Mouse (Mus musculus) stomach, postnatal 0 days (tissue): ENCODE data around the gene Cabp4. TPM values are rescaled to one million over a fixed set of nuclear protein-coding genes. Genes with fewer than 3 reads are reported as not detected.
A peak's percentile ranks its signal among the peaks of the same experiment; 100 is the strongest.

Experiments used
- ATAC-seq: fragments of 200-750 bp; cut with Nextera tagmentation; 2 replicates; pipeline ENCODE4 v1.8.0; 2017; ENCODE audit not compliant: low FRiP score, low TSS enrichment
- DNase-seq: peaks from one replicate; pipeline ENCODE4 v3.0.0-alpha.2; 2016; ENCODE audit warnings: low spot score
- H3K27ac ChIP-seq: fragments of 300-500 bp; sonication (generic); replicated peaks from 2 replicates; pipeline ENCODE4 v1.5.1; 2014; ENCODE audit warnings: mild to moderate bottlenecking, control low read depth
- H3K27me3 ChIP-seq: fragments of 300-500 bp; sonication (generic); 2 replicates; pipeline ENCODE4 v1.6.1; 2014; ENCODE audit warnings: low read length; ENCODE audit not compliant: control insufficient read depth, insufficient read depth
- H3K36me3 ChIP-seq: fragments of 300-500 bp; sonication (generic); 2 replicates; pipeline ENCODE4 v1.6.1; 2014; ENCODE audit warnings: low read length, mixed read lengths; ENCODE audit not compliant: control insufficient read depth, insufficient read depth
- H3K4me1 ChIP-seq: fragments of 300-500 bp; sonication (generic); replicated peaks from 2 replicates; pipeline ENCODE4 v1.6.1; 2014; ENCODE audit warnings: antibody characterized with exemption; ENCODE audit not compliant: control insufficient read depth, insufficient read depth
- H3K4me2 ChIP-seq: fragments of 300-500 bp; sonication (generic); replicated peaks from 2 replicates; pipeline ENCODE4 v1.6.1; 2014; ENCODE audit warnings: low read depth, mild to moderate bottlenecking, control low read depth, moderate library complexity
- H3K4me3 ChIP-seq: fragments of 300-500 bp; sonication (generic); 2 replicates; pipeline ENCODE4 v1.5.1; 2014; ENCODE audit warnings: low read depth, low read length, control low read depth
- H3K9ac ChIP-seq: fragments of 300-500 bp; sonication (generic); 2 replicates; pipeline ENCODE4 v1.6.1; 2014; ENCODE audit warnings: mild to moderate bottlenecking, low read length, control low read depth, mixed read lengths
- H3K9me3 ChIP-seq: fragments of 300-500 bp; sonication (generic); 2 replicates; pipeline ENCODE4 v1.6.1; 2016; ENCODE audit warnings: low read length; ENCODE audit not compliant: control insufficient read depth
- CTCF ChIP-seq: IDR thresholded peaks from 2 replicates; pipeline ENCODE4 v1.5.1; 2016; ENCODE audit warnings: antibody characterized with exemption, low read depth, mild to moderate bottlenecking, moderate library complexity
- EP300 ChIP-seq: optimal IDR thresholded peaks from 2 replicates; pipeline ENCODE3; 2016; ENCODE audit warnings: antibody characterized with exemption
- WGBS: fragments of 180-500 bp; shearing (Covaris S2); extraction: QIAGEN DNeasy Blood & Tissue Kit; methylation state at CpG from one replicate; pipeline ENCODE4 v1.1.7; 2014; 5-methylcytosine and 5-hydroxymethylcytosine counted together
- polyA plus RNA-seq: library from polyadenylated mRNA; unstranded; fragments of >200 nt; fragmentation: Nextera tagmentation; extraction: Ambion mirVana; gene quantifications from 2 replicates; pipeline ENCODE4 v1.2.1, GENCODE M21; 2015

The Cabp4 gene
- polyA plus RNA-seq, 1 experiment from 2014 or later, result not detected

DNA sequence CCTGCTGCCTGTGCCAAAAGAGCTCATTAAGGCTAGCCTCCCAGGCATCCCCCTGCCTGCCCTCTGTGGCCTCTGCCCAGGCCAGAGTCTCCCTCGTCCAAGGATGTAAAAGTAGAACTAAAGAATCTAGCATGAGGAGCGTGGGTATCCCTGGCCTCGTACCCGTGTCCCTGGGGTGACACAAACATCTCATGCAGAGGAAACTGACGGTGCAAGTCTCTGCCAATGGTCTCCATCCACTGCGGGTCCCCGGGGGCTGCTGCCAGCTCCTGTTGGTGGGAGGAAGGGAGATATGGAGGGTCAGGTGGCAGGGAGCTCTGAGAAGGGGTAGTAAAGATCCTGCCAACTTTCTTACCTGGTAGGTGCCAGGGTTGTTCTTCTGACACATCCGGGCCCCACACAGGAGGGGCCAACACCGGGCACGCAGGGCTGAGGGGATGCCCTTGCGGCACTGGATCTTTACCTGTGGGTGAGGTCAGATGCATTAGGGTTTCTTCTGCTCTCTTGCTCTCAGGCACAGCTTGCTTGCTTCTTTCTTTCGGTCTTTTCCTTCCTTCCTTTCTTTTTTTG lies 45.3 kb upstream of the Cabp4 start:
- H3K4me2 ChIP-seq, result no peak overlapping the region
- H3K27ac ChIP-seq, result no peak overlapping the region
- DNase-seq, result no peak
- WGBS, result 85% methylated on average over 12 of the region's 12 CpGs
- no peak overlapping the region for H3K9ac ChIP-seq
- TF ChIP-seq EP300 (no peak), CTCF (no peak)
- no peaks in the 10 kb centered on the region for H3K9me3 ChIP-seq
- H3K4me1 ChIP-seq, result peaks cover 3% of the 10 kb centered on the region
- H3K27me3 ChIP-seq, result no peaks in the 10 kb centered on the region
- no peak overlapping the region for H3K4me3 ChIP-seq
- ATAC-seq, result no peak
- H3K36me3 ChIP-seq, result peaks cover 3% of the 10 kb centered on the region; the same call in 1 of the 2 replicates

DNA sequence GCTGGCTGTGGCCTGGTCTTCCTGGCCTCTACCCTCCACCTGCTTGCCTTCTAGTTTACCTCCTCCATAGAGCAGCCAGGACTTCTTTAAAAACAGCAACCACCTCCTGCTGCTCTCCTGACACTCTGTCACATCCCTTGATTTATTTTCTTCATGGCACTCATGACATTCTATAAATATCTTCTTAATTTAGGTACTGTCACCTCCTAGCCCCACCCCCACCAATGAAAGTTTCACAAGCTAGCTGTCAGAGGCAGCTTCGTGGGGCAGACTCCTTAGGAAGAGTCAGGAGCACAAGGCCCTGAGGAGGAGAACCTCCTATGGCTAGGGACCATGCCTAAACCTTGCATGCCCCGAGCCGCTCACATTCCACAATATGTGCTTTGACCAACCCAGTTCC lies 43.5 kb upstream of the Cabp4 start:
- no peak for TF ChIP-seq CTCF
- no peak for TF ChIP-seq EP300
- Histone ChIP-seq H3K4me1 (no peaks in the 10 kb centered on the region), H3K36me3 (no peaks in the 10 kb centered on the region), H3K27me3 (no peaks in the 10 kb centered on the region), H3K4me3 (no peak overlapping the region), H3K9ac (no peak overlapping the region), H3K4me2 (no peak overlapping the region), H3K9me3 (no peaks in the 10 kb centered on the region), H3K27ac (no peak overlapping the region)
- DNase-seq (no peak), ATAC-seq (no peak)
- WGBS, result 74% methylated on average over 3 of the region's 3 CpGs

DNA sequence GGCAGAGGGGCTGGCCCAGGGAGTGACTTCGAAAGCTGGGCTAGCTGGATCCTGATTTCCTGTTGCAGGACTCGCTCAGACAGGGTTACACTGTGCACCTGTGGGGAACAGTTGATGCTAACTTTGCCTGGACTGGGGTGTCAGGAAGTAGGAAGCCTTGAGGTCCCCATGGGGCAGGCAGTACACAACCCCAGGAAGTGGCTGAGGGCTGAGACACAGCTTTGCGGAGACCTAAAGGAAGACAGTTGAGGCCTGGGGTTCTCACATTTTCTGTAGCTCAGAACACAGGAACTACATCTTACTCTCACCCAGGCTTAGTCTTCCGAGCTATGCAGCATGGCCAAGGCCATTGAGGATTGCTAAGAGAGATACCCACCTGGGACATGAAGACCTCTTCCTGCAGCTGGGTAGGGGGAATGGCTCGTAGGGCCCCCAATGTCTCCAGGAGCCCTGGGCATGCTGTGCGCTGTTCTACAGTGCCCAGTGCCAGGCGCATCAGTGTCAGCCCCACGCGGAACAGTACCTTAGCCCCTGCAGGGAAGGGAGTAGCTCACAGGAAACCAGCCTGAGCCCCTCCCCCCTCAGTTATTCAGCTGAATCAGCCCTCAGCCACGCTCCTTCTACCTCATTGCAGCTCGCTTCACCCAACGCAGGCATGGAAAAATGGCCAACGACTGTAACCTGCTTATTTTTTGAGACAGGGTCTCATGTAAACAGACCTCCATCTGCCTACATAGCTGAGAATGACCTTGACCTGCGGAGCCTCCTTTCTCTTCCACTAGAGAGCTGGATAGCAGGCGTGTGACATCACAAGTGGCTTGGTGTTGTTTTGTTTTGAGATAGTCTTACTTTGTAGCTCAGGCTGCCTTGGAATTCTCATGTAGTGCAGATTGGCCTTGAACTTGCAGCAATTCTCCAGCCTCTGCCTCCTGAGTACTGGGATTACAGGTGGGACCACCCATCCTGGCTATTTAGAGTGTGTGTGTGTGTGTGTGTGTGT lies 41.4 kb upstream of the Cabp4 start:
- H3K9ac ChIP-seq, result no peak overlapping the region
- no peak for DNase-seq
- H3K4me2 ChIP-seq, result no peak overlapping the region
- no peaks in the 10 kb centered on the region for H3K27me3 ChIP-seq
- 47% methylated on average over 15 of the region's 15 CpGs for WGBS
- ATAC-seq, result 0 out of 2 replicates have a peak, but pooled peaks have one; percentile 7
- no peak overlapping the region for H3K4me3 ChIP-seq
- no peak overlapping the region for H3K27ac ChIP-seq
- TF ChIP-seq EP300 (no peak), CTCF (no peak)
- no peaks in the 10 kb centered on the region for H3K36me3 ChIP-seq
- H3K9me3 ChIP-seq, result no peaks in the 10 kb centered on the region
- no peaks in the 10 kb centered on the region for H3K4me1 ChIP-seq

DNA sequence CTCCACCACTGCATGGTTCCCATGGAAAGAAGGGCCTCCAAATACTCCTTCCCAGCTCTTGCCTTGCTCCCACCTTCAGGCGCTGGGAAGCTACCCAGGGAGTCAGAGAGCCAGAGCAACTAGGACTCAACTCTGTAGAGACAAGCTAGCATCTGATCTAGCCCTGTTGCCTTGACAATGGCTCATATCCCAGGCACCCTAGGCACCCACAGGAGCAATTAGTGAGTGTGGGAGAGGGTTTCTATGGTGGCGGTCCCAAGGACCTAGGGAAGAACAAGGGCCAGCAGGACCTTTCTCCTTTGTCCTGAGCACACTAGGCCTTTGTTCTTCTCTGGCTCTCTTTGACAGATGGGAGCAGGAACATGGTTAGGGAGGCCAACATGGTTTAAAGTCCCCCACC lies 39.9 kb upstream of the Cabp4 start:
- no peak overlapping the region for H3K4me3 ChIP-seq
- WGBS, result 87% methylated on average over 2 of the region's 2 CpGs

DNA sequence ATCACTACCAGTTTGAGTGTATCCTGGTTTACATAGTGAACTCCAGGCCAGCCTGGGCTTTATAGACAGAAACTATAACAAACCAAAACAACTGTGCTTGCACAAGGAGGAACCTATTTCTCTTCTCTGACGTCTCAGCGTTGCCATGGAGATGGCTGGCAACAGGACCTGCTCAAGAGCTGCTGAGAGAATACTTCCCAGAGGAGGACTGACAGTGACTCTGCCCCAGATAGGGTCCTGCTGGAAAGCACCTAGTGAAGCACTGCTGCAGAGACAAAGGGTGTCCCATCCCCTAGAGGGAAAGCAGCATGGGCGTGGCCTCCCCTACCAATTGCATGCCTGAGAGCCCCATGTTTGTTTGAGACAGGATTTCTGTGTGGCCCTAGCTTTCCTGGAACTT lies 38.1 kb upstream of the Cabp4 start:
- DNase-seq (peak; percentile 72), ATAC-seq (peak; percentile 74)
- 26% methylated on average over 3 of the region's 3 CpGs for whole genome bisulfite sequencing
- H3K4me1 ChIP-seq, result no peaks in the 10 kb centered on the region
- no peak overlapping the region for H3K4me3 ChIP-seq
- no peaks in the 10 kb centered on the region for H3K9me3 ChIP-seq
- no peak overlapping the region for H3K27ac ChIP-seq
- H3K27me3 ChIP-seq, result no peaks in the 10 kb centered on the region
- no peak overlapping the region for H3K4me2 ChIP-seq
- H3K9ac ChIP-seq, result no peak overlapping the region
- H3K36me3 ChIP-seq, result no peaks in the 10 kb centered on the region
- TF ChIP-seq EP300, result no peak

More for the DNA sequence above, 39.9 kb upstream of the Cabp4 start:
- Histone ChIP-seq H3K27me3 (no peaks in the 10 kb centered on the region), H3K9me3 (no peaks in the 10 kb centered on the region), H3K4me1 (no peaks in the 10 kb centered on the region), H3K9ac (no peak overlapping the region), H3K4me2 (no peak overlapping the region), H3K27ac (no peak overlapping the region), H3K36me3 (no peaks in the 10 kb centered on the region)
- no peak for TF ChIP-seq EP300
- no peak for TF ChIP-seq CTCF
- ATAC-seq (no peak), DNase-seq (no peak)

DNA sequence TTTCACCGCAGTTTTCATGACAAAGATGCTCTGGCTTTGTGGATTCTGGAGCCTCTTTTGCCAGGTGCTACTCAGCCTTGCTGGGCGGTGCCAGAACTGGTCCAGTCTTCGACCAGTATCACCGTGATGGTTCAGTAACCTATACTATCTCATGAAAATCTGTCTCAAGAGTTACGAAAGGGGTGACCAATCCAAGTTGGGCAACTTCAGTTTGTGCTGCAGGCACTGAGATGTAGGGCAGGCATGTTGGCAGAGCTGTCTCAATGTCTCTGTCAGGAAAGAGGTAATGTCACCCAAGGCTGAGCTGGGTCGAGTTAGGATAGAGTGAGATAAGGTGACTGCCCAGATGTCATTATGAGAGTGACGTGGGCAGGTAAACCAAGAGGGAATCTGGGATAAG lies 36.6 kb upstream of the Cabp4 start:
- H3K27ac ChIP-seq, result no peak overlapping the region
- no peaks in the 10 kb centered on the region for H3K9me3 ChIP-seq
- TF ChIP-seq EP300 (no peak), CTCF (no peak)
- DNase-seq (no peak), ATAC-seq (no peak)
- WGBS, result 86% methylated on average over 7 of the region's 7 CpGs
- H3K36me3 ChIP-seq, result no peaks in the 10 kb centered on the region
- no peak overlapping the region for H3K9ac ChIP-seq
- no peaks in the 10 kb centered on the region for H3K27me3 ChIP-seq
- no peak overlapping the region for H3K4me3 ChIP-seq
- H3K4me1 ChIP-seq, result peaks cover 2% of the 10 kb centered on the region; the same call in 1 of the 2 replicates
- H3K4me2 ChIP-seq, result no peak overlapping the region
